Mouse (Mus musculus) lung, postnatal 0 days (tissue): Measurements from ENCODE around the gene Ncor1. TPM values are rescaled to one million over a fixed set of nuclear protein-coding genes. Genes with fewer than 3 reads are reported as not detected.

Source experiments
- ATAC-seq: fragments of 200-750 bp; cut with Nextera tagmentation; 2 replicates; pipeline ENCODE4 v1.8.0; 2017; ENCODE audit warnings: moderate library complexity
- DNase-seq: peaks from one replicate; pipeline ENCODE4 v3.0.0-alpha.2; 2016; ENCODE audit warnings: low spot score
- H3K27ac ChIP-seq: fragments of 300-500 bp; sonication (generic); 2 replicates; pipeline ENCODE4 v1.5.1; 2014; ENCODE audit warnings: antibody characterized with exemption, mild to moderate bottlenecking, low read length, mixed read lengths
- H3K27me3 ChIP-seq: fragments of 300-500 bp; sonication (generic); replicated peaks from 2 replicates; pipeline ENCODE4 v1.6.1; 2014; ENCODE audit warnings: low read length, mixed read lengths; ENCODE audit not compliant: insufficient read depth
- H3K36me3 ChIP-seq: fragments of 300-500 bp; sonication (generic); 2 replicates; pipeline ENCODE4 v1.6.1; 2014; ENCODE audit warnings: low read length, mixed read lengths; ENCODE audit not compliant: insufficient read depth
- H3K4me1 ChIP-seq: fragments of 300-500 bp; sonication (generic); 2 replicates; pipeline ENCODE4 v1.6.1; 2014; ENCODE audit warnings: antibody characterized with exemption, low read depth, low read length, mixed read lengths; ENCODE audit not compliant: insufficient read depth
- H3K4me2 ChIP-seq: fragments of 300-500 bp; sonication (generic); replicated peaks from 2 replicates; pipeline ENCODE4 v1.6.1; 2014; ENCODE audit warnings: low read depth, mild to moderate bottlenecking, low read length, moderate library complexity, mixed read lengths
- H3K4me3 ChIP-seq: fragments of 300-500 bp; sonication (generic); 2 replicates; pipeline ENCODE4 v1.5.1; 2014; ENCODE audit warnings: low read depth, low read length
- H3K9ac ChIP-seq: fragments of 300-500 bp; sonication (generic); replicated peaks from 2 replicates; pipeline ENCODE4 v1.6.1; 2014; ENCODE audit warnings: low read depth, mild to moderate bottlenecking
- H3K9me3 ChIP-seq: fragments of 300-500 bp; sonication (generic); 2 replicates; pipeline ENCODE4 v1.6.1; 2016; ENCODE audit warnings: low read length, mixed read lengths
- CTCF ChIP-seq: IDR thresholded peaks from 2 replicates; pipeline ENCODE4 v1.5.1; 2016; ENCODE audit warnings: antibody characterized with exemption, mild to moderate bottlenecking
- EP300 ChIP-seq: IDR thresholded peaks from 2 replicates; pipeline ENCODE4 v1.6.1; 2016; ENCODE audit warnings: antibody characterized with exemption, mild to moderate bottlenecking, control low read depth
- WGBS: fragments of 180-500 bp; shearing (Covaris S2); extraction: QIAGEN DNeasy Blood & Tissue Kit; methylation state at CpG from one replicate; pipeline ENCODE4 v1.1.7; 2014; 5-methylcytosine and 5-hydroxymethylcytosine counted together
- polyA plus RNA-seq: library from polyadenylated mRNA; unstranded; fragments of >200 nt; fragmentation: Nextera tagmentation; extraction: Ambion mirVana; gene quantifications from 2 replicates; pipeline ENCODE4 v1.2.1, GENCODE M21; 2015

Gene Ncor1
- polyA plus RNA-seq, 1 experiment from 2014 or later = 103 TPM

DNA sequence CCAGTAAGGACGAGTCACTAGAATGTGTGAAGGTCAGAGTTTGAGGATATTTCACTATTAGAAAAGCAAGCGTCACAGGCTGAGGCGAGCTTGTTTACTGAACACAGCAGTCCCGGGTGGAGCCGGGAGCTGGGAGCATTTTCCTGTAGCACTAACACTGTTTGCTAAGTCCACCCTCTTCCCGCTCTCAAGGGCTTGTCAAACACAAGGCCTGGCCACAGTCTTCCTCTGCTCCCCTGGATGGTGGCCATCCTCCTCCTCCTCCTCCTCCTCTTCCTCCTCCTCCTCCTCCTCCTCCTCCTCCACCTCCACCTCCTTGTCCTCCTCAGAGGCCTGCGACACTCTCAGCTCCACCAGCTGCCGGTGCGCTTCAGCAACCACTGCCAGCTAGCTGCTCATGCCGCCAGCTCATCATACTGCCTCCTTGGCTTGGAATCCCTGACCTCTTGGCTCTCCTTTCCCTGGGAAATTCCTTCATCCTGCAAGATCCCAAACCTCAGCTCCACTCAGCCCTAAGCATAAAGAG lies 37.0 kb upstream of the Ncor1 start:
- ATAC-seq = peak; percentile 72
- Histone ChIP-seq H3K4me1 (peaks cover 5% of the 10 kb centered on the region; the same call in 1 of the 2 replicates), H3K27ac (peak overlapping the region; percentile 69), H3K9me3 (no peaks in the 10 kb centered on the region), H3K27me3 (no peaks in the 10 kb centered on the region), H3K4me2 (0 out of 2 replicates have a peak overlapping the region, but pooled peaks have one; percentile 11), H3K9ac (no peak overlapping the region), H3K4me3 (no peak overlapping the region), H3K36me3 (no peaks in the 10 kb centered on the region)
- TF ChIP-seq CTCF (no peak), EP300 (no peak)
- WGBS = 15% methylated on average over 9 of the region's 10 CpGs
- peak; percentile 75 for DNase-seq

DNA sequence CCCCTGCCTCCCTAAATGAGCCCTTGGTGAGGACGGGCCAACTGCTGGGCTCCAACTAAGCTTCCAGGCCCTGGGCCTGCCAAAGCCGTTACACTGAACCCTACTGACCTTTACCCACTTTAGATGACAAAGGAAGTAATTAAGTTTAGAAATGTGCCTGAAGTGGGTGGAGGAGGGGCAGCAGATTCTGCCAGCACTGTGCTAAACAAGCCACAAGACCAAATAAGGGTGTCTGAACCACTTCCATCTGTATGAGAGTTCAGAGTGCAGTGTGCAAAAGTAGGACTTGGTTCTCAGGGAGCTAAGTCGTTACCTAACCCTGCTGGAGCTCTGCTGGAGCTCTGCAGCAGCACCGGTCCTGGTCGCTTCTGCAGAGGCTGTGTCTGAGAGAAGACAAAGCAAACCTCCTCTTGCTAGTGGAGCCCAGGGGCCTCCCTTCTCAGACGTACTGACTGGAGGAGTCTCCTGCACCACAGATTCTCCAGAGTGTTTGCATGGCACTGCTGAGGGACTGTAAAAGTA lies 36.5 kb upstream of the Ncor1 start:
- H3K36me3 ChIP-seq = no peaks in the 10 kb centered on the region
- H3K27ac ChIP-seq = peak overlapping the region; percentile 69
- H3K4me1 ChIP-seq = peaks cover 5% of the 10 kb centered on the region; the same call in 1 of the 2 replicates
- no peaks in the 10 kb centered on the region for H3K9me3 ChIP-seq
- no peak overlapping the region for H3K4me3 ChIP-seq
- H3K4me2 ChIP-seq = 0 out of 2 replicates have a peak overlapping the region, but pooled peaks have one; percentile 12
- peak; percentile 91 for ATAC-seq
- 8% methylated on average over 6 of the region's 6 CpGs for WGBS
- DNase-seq = peak; percentile 91
- no peak overlapping the region for H3K9ac ChIP-seq
- peak; percentile 39; the same call in 1 of the 2 replicates for TF ChIP-seq EP300
- TF ChIP-seq CTCF = no peak
- no peaks in the 10 kb centered on the region for H3K27me3 ChIP-seq

DNA sequence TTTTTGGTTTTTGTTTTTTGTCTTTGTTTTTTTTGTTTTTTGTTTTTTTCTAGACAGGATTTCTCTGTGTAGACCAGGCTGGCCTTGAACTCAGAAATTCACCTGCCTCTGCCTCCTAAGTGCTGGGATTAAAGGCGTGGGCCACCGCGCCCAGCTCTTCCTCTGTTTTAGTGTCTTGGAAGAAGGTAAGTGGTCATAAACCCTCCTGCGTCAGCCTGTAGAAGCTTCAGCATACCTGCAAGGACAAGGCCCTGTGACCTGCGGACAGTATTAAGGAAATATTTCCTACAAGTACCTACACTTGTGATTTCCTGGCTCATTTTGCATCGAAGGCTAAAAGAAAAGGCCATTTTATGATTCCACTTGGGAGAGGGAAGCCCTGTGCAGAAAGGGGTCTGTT lies 35.4 kb upstream of the Ncor1 start:
- no peak overlapping the region for H3K27ac ChIP-seq
- no peak for ATAC-seq
- TF ChIP-seq EP300 = no peak
- TF ChIP-seq CTCF = no peak

GRCm38 (mm10) chr11:62487540-62488350 lies 29.4 kb upstream of the Ncor1 start:
- no peak overlapping the region for H3K4me3 ChIP-seq
- DNase-seq (no peak), ATAC-seq (no peak)
- 92% methylated on average over 10 of the region's 10 CpGs for WGBS
- TF ChIP-seq EP300 = no peak
- TF ChIP-seq CTCF = no peak
- no peaks in the 10 kb centered on the region for H3K27me3 ChIP-seq
- H3K4me2 ChIP-seq = no peak overlapping the region
- H3K36me3 ChIP-seq = no peaks in the 10 kb centered on the region
- no peak overlapping the region for H3K27ac ChIP-seq
- no peaks in the 10 kb centered on the region for H3K9me3 ChIP-seq
- no peak overlapping the region for H3K9ac ChIP-seq
- no peaks in the 10 kb centered on the region for H3K4me1 ChIP-seq

More for the DNA sequence above, 35.4 kb upstream of the Ncor1 start:
- Histone ChIP-seq H3K4me1 (peaks cover 5% of the 10 kb centered on the region; the same call in 1 of the 2 replicates), H3K4me2 (no peak overlapping the region), H3K9me3 (no peaks in the 10 kb centered on the region), H3K9ac (no peak overlapping the region), H3K36me3 (no peaks in the 10 kb centered on the region), H3K27me3 (no peaks in the 10 kb centered on the region), H3K4me3 (no peak overlapping the region)
- DNase-seq = no peak
- WGBS = 89% methylated on average over 6 of the region's 6 CpGs

DNA sequence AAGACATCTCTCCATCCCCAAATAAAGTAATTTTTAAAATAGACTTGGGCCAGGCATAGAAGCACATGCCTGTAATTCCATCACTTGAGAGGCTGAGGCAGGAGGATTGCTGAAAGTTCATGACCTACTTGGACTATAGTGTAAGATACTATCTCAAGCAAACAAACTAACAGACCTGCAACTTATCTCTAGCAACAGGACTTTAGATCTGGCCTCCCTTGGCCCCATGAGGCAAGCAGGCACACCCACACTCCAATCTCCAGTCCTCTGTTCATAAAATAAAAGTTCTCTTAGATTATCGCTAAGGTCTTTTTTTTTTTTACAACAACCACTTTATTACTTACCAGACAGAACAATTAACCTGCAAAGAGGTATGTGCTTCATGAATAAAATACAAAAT lies 28.6 kb upstream of the Ncor1 start:
- WGBS = 79% methylated on average over 1 of the region's 1 CpGs
- no peaks in the 10 kb centered on the region for H3K9me3 ChIP-seq
- H3K4me2 ChIP-seq = no peak overlapping the region
- no peak for DNase-seq
- no peak overlapping the region for H3K9ac ChIP-seq
- no peak overlapping the region for H3K27ac ChIP-seq
- H3K4me3 ChIP-seq = no peak overlapping the region
- no peak for TF ChIP-seq CTCF
- TF ChIP-seq EP300 = no peak
- H3K4me1 ChIP-seq = no peaks in the 10 kb centered on the region
- ATAC-seq = no peak
- no peaks in the 10 kb centered on the region for H3K36me3 ChIP-seq
- H3K27me3 ChIP-seq = no peaks in the 10 kb centered on the region

- ATAC-seq = no peak
- Histone ChIP-seq H3K9me3 (no peaks in the 10 kb centered on the region), H3K4me3 (no peak overlapping the region), H3K4me1 (no peaks in the 10 kb centered on the region), H3K27ac (no peak overlapping the region), H3K27me3 (no peaks in the 10 kb centered on the region), H3K4me2 (no peak overlapping the region), H3K9ac (no peak overlapping the region), H3K36me3 (no peaks in the 10 kb centered on the region)
- WGBS = 69% methylated on average over 5 of the region's 5 CpGs
- DNase-seq = no peak
- no peak for TF ChIP-seq CTCF
- no peak for TF ChIP-seq EP300
Measured at GRCm38 (mm10) chr11:62479581-62479980, 21.2 kb upstream of the Ncor1 start.
